Mouse (Mus musculus) liver, embryonic 14.5 days (tissue): ENCODE data around the gene Lekr1.

ENCODE experiments used
- CTCF ChIP-seq: IDR thresholded peaks from 2 replicates; pipeline ENCODE4 v1.5.1; 2016; ENCODE audit warnings: antibody characterized with exemption, low read depth, control low read depth
- EP300 ChIP-seq: IDR thresholded peaks from 2 replicates; pipeline ENCODE4 v1.6.1; 2016; ENCODE audit warnings: antibody characterized with exemption, low read depth

GRCm38 (mm10) chr3:65816012-65816411 is 150.0 kb downstream of the Lekr1 start:
- TF ChIP-seq CTCF, result no peak
- no peak for TF ChIP-seq EP300
